Mouse (Mus musculus) adrenal gland, adult (tissue): Measurements from ENCODE around the gene Ccdc191.
A peak's percentile ranks its signal among the peaks of the same experiment; 100 is the strongest.

Experiments
- DNase-seq, 2 experiments: peaks; one replicate each; pipeline ENCODE4 v3.0.0; 2022 to 2023; ENCODE audit warnings: low spot score in 1 of 2; ENCODE audit not compliant: inconsistent age in 2 of 2

Gene Ccdc191

GRCm38 (mm10) chr16:43889208-43890004 lies at the start of gene Ccdc191:
Ccdc191 (plus strand) TSS chr16:43889800.
- peak; percentile 99 to 100 for DNase-seq

- DNase-seq, result no peak
Observed at GRCm38 (mm10) chr16:43841236-43841635, 48.4 kb upstream of the Ccdc191 start.

DNA sequence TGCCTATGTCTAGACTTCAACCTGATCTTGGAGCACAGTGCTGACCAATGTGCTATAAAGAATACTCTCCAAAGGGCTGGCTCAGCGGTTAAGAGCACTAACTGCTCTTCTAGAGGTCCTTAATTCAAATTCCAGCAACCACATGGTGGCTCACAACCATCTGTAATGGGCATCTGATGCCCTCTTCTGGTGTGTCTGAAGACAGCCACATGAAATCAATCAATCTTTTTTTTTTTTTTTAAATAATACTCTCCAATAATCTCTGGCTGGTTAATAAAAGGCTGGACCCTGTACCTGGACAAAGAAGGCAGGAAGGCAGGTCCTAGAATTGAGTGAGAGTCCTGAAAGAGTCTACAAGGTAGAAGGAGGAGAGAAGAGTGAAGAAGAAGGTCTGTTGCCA lies 39.8 kb upstream of the Ccdc191 start:
- DNase-seq, result no peak

GRCm38 (mm10) chr16:43858941-43859476 lies 30.6 kb upstream of the Ccdc191 start:
- DNase-seq, result no peak

DNA sequence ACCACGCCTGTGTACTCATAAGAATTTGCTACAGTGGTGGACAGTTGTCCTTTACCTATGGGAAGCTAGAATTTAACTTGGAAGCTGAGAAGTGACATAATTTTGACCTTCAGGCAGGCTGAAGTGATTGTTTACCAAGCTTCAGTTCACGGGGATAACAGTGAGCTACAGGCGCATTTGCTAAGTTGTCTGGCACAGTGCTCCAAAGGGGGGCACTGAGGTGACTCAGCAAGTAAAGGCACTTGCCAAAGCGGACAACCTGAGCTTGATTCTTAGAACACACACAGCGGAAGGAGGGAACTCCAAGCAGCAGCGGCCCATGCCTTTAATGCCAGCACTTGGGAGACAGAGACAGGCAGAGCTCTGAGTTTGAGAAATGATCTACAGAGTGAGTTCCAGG lies 29.0 kb upstream of the Ccdc191 start:
- no peak for DNase-seq

DNA sequence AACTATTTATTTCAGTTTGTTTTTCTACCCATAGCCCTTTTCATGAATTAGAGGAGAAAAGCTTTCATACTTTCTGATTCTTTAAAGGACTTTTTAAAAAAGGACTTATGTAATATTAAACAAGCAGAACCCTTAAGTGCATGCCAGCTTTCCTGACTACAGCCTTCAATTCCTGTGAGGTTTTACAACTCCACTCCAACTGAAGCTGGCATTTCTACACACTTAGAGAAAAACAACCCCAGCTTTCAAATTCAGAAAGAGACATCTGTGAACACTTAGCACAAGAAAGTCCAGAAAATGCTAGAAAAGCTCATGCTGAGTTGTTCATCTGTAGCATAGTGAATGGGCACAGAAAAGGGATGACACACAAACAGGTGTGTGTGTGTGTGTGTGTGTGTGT lies 19.8 kb upstream of the Ccdc191 start:
- no peak for DNase-seq

GRCm38 (mm10) chr16:43871419-43871818 lies 18.2 kb upstream of the Ccdc191 start:
- DNase-seq, result peak in 1 of 2 experiments; percentile 43

- no peak for DNase-seq
Observed at GRCm38 (mm10) chr16:43879769-43880168, 9.8 kb upstream of the Ccdc191 start.

- DNase-seq, result no peak
Observed at GRCm38 (mm10) chr16:43881636-43882035, 8.0 kb upstream of the Ccdc191 start.

DNA sequence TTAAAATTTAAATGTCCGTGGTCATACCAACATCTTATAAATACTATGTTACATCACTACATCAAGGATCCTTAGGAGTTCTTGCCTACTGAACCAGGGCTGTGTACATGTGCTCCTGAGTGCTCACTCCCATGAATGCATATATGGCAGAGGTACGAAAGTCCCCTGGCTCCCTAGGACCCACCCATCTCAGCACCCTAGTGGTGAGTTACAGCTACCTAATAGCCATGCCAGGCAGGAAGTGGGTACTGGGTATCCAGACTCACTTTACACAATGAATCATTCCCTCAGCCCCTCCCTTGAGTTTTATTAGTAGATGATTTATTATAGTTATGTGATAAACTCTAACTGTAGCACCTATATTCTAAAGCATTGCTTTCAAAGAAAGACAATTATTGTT lies 7.3 kb upstream of the Ccdc191 start:
- DNase-seq, result no peak

GRCm38 (mm10) chr16:43890005-43890336 lies 371 bp downstream of the Ccdc191 start:
- no peak for DNase-seq

DNA sequence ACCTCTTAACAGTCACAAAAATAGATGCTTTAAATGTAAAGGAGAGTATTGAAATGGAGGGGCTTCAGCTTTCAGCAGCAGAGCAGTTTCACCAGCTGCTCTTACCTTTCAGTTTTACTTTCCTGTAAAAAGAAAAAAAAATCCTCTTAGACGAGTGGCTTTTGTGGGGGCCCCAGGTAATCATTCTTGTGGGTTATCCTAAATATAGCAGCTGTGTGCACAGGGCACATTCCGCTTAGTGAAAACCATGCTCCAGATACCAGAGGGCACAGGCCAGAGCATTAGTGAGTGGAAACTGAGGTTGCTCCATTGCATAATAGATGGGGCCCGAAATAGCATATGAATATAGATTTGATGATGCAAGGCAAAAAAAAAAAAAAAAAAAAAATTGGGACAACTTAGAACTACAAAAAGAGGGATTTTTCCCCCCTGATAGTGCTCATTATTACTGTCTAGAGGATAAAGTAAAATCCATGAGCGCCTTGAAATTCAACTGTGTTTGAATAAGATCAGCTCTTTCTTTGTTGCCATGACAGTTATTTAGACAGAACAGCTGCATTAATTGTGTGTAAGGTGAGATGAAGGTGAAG lies 1.2 kb downstream of the Ccdc191 start:
- no peak for DNase-seq

- DNase-seq, result no peak
Observed at GRCm38 (mm10) chr16:43894501-43894900, 4.9 kb downstream of the Ccdc191 start.

DNA sequence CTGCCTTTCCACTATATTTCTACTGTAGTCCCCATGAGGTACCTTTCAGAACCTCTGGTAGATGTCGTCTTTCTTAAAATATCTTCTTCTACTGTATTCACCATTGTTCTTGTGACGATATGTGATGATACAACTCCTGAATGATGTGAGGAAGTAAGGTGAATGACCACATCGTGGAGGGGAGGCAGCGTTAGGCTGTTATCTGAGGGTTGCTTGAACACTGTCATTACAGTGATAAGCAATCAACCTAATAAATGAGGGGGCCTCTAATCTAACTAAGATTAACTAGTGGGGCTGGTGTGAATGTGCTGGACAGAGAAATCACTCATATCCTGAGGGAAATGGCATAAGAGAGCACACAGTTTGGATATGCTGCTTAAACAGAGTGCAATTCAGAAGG lies 10.5 kb downstream of the Ccdc191 start:
- no peak for DNase-seq

DNA sequence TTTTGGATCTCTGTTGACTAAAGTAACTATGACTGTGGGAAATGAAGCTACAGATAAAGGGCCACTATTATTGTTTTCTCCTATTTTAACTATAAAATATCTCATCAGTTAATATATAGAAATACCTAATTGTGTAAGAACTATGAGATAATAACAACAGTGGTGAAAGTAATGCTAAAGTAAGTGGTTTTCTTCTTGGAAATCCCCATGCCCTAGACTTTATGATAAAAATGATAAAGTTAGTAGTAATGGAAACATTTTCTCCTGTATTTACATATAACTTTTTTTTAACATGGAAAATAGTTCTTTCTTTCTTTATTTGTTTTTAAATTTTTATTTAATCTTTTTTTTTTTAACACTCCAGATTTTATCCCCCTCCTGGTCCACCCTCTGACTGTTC lies 11.0 kb downstream of the Ccdc191 start:
- DNase-seq, result no peak

- DNase-seq, result no peak
Observed at GRCm38 (mm10) chr16:43908881-43909280, 19.3 kb downstream of the Ccdc191 start.

GRCm38 (mm10) chr16:43918867-43919266 lies 29.3 kb downstream of the Ccdc191 start:
- DNase-seq, result no peak

GRCm38 (mm10) chr16:43922024-43922423 lies 32.4 kb downstream of the Ccdc191 start:
- DNase-seq, result no peak

DNA sequence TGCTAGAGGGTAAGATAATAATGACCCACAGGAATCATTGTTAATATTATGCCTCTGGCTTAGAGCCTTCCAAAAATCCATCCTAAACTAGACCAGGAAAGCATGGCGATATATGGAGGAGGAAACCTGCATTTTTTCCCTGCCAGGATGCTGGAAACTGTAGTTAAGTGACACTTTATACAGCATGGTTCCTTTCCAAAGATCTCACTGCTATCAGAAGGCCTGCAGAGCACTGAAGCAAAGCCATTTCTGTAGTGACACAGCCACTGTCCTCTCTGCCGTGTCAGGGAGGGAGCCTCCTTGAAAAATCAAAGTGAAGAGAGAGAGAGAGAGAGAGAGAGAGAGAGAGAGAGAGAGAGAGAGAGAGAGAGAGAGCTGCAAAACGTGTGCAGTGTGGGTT lies 33.0 kb downstream of the Ccdc191 start:
- DNase-seq, result no peak

GRCm38 (mm10) chr16:43925001-43925558 lies 35.5 kb downstream of the Ccdc191 start:
- DNase-seq, result no peak

- no peak for DNase-seq
Observed at GRCm38 (mm10) chr16:43925846-43926245, 36.2 kb downstream of the Ccdc191 start.

- DNase-seq, result no peak
Observed at GRCm38 (mm10) chr16:43926341-43926859, 36.8 kb downstream of the Ccdc191 start, which contains the start of gene Qtrt2. Qtrt2 (minus strand) TSS chr16:43926809.
